Mouse (Mus musculus) heart, embryonic 11.5 days (tissue): ENCODE measurements around the gene Ldhal6b. TPM values are rescaled to one million over a fixed set of nuclear protein-coding genes. Genes with fewer than 3 reads are reported as not detected.
A peak's percentile ranks its signal among the peaks of the same experiment; 100 is the strongest.

Source experiments
- ATAC-seq: fragments of 200-750 bp; cut with Nextera tagmentation; replicated peaks from 2 replicates; pipeline ENCODE4 v1.8.0; 2017; ENCODE audit warnings: moderate library complexity; ENCODE audit not compliant: insufficient number of reproducible peaks, low FRiP score, low TSS enrichment
- H3K27ac ChIP-seq: fragments of 300-500 bp; sonication (generic); 2 replicates; pipeline ENCODE4 v1.5.1; 2014; ENCODE audit warnings: mild to moderate bottlenecking, low read depth, low read length
- H3K27me3 ChIP-seq: fragments of 300-500 bp; sonication (generic); 2 replicates; pipeline ENCODE4 v1.6.1; 2014; ENCODE audit warnings: mild to moderate bottlenecking, low read length, mixed read lengths; ENCODE audit not compliant: control insufficient read depth, insufficient read depth
- H3K36me3 ChIP-seq: fragments of 300-500 bp; sonication (generic); 2 replicates; pipeline ENCODE4 v1.6.1; 2014; ENCODE audit warnings: mild to moderate bottlenecking, low read length, moderate library complexity, mixed read lengths; ENCODE audit not compliant: control insufficient read depth, insufficient read depth
- H3K4me1 ChIP-seq: fragments of 300-500 bp; sonication (generic); 2 replicates; pipeline ENCODE4 v1.6.1; 2014; ENCODE audit warnings: low read length; ENCODE audit not compliant: control insufficient read depth, insufficient read depth
- H3K4me2 ChIP-seq: fragments of 300-500 bp; sonication (generic); 2 replicates; pipeline ENCODE4 v1.6.1; 2014; ENCODE audit warnings: mild to moderate bottlenecking, moderate library complexity
- H3K4me3 ChIP-seq: fragments of 300-500 bp; sonication (generic); 2 replicates; pipeline ENCODE4 v1.5.1; 2014; ENCODE audit warnings: low read depth, low read length
- H3K9ac ChIP-seq: fragments of 300-500 bp; sonication (generic); 2 replicates; pipeline ENCODE4 v1.6.1; 2014; ENCODE audit warnings: mild to moderate bottlenecking, low read depth, low read length, moderate library complexity
- H3K9me3 ChIP-seq: fragments of 300-500 bp; sonication (generic); replicated peaks from 2 replicates; pipeline ENCODE4 v1.6.1; 2016; ENCODE audit warnings: low read length; ENCODE audit not compliant: control insufficient read depth
- WGBS: fragments of 180-500 bp; shearing (Covaris S2); extraction: QIAGEN DNeasy Blood & Tissue Kit; methylation state at CpG from one replicate; pipeline ENCODE4 v1.1.7; 2014; ENCODE audit not compliant: insufficient replicate concordance; 5-methylcytosine and 5-hydroxymethylcytosine counted together
- polyA plus RNA-seq: library from polyadenylated mRNA; unstranded; fragments of >200 nt; fragmentation: Nextera tagmentation; extraction: Ambion mirVana; gene quantifications from 2 replicates; pipeline ENCODE4 v1.2.1, GENCODE M21; 2014

The Ldhal6b gene
- polyA plus RNA-seq, 1 experiment from 2014 or later: not detected

DNA sequence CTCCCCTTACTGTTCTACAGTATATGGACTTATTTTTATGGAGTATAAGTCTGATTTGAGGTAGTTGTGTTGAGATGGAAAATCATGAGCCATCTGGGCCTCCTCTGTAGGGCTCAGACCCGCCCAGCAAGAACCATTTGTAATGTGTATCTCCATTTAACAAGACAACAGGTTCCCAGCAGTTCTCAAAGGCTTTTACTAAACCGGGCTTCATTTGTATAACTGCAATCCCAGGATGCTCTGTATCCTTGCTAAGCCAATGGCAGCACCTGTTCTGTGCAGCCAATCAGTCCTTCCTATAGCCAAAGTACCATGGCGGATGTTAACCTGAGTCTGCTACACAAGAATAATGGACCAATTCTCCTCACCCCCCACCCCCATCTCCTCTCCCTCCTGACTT is 2.0 kb downstream of the Ldhal6b start:
- Histone ChIP-seq H3K27me3 (no peaks in the 10 kb centered on the region), H3K27ac (no peak overlapping the region), H3K4me3 (no peak overlapping the region), H3K36me3 (peaks cover 8% of the 10 kb centered on the region), H3K4me1 (peaks cover 2% of the 10 kb centered on the region; the same call in 1 of the 2 replicates), H3K9me3 (no peaks in the 10 kb centered on the region), H3K4me2 (no peak overlapping the region), H3K9ac (no peak overlapping the region)
- WGBS: 95% methylated on average over 3 of the region's 3 CpGs
- ATAC-seq: no peak

GRCm38 (mm10) chr17:5414041-5414440 is 4.5 kb downstream of the Ldhal6b start:
- 85% methylated on average over 3 of the region's 3 CpGs for WGBS
- H3K27me3 ChIP-seq: no peaks in the 10 kb centered on the region
- no peak overlapping the region for H3K4me3 ChIP-seq
- ATAC-seq: no peak
- H3K4me2 ChIP-seq: no peak overlapping the region
- no peak overlapping the region for H3K27ac ChIP-seq
- H3K9me3 ChIP-seq: no peaks in the 10 kb centered on the region
- H3K9ac ChIP-seq: no peak overlapping the region
- H3K36me3 ChIP-seq: peaks cover 8% of the 10 kb centered on the region
- no peaks in the 10 kb centered on the region for H3K4me1 ChIP-seq

DNA sequence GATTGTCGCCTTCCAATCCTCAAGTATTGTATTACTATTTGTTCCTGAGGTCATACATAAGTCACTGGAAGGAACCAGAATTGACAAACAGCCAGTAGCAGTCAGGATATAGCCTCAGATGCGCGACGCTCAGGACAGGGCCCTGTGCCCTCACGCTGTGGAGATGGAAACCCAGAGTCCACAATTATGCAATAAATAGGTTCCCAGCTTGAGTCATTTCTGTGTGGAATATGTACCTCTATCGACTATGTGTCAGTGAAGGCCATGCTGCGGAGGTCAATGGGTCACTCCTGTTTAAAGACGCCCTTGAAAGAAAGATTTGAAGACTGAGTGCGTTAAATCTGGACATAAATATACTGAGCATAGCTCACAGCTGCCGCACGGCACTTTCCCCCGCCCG is 5.2 kb downstream of the Ldhal6b start:
- Histone ChIP-seq H3K27me3 (no peaks in the 10 kb centered on the region), H3K4me1 (no peaks in the 10 kb centered on the region), H3K4me3 (no peak overlapping the region), H3K27ac (no peak overlapping the region), H3K36me3 (peaks cover 5% of the 10 kb centered on the region), H3K9me3 (no peaks in the 10 kb centered on the region), H3K4me2 (no peak overlapping the region), H3K9ac (no peak overlapping the region)
- 89% methylated on average over 13 of the region's 13 CpGs for WGBS
- ATAC-seq: no peak

DNA sequence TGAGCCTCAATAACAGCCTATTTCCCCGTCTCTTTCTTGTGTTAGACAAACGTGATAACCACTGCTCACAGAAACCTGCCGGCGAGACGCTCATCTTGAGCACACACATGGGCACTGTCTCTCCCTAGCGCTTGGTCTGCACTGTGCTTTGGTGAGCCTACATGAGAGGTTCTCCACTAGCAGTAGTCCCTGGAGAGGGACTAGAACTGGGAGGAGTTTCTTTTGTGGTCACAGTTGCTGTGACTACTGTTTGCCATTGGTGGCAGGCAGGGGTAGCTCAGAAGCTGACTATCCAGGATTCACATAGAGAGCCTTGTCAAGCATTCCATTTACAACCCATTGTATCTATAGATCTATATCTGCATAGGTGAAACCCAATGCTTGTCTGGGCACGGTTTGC is 5.8 kb downstream of the Ldhal6b start:
- WGBS: 88% methylated on average over 7 of the region's 7 CpGs
- H3K9me3 ChIP-seq: no peaks in the 10 kb centered on the region
- H3K27ac ChIP-seq: no peak overlapping the region
- H3K27me3 ChIP-seq: no peaks in the 10 kb centered on the region
- no peaks in the 10 kb centered on the region for H3K36me3 ChIP-seq
- ATAC-seq: no peak
- H3K9ac ChIP-seq: no peak overlapping the region
- no peak overlapping the region for H3K4me2 ChIP-seq
- no peaks in the 10 kb centered on the region for H3K4me1 ChIP-seq
- no peak overlapping the region for H3K4me3 ChIP-seq

DNA sequence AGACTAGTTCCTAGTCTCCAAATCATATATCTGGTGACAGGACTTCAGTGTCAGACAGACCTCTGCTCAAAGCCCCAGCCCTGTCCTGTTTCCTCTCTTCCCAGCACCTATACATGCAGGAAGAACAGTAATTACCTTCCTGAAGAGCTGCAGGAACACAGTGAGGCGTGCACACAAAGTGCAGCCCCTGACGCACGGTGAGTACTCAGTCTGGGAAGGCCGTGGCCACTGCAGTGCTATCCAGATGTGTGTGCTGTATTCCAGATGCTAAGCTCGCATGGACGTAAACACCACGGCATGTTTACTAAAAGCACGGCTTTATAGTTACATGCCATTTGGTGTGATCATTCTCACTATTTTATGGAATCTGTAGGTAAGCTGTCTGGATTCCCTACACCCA is 6.3 kb downstream of the Ldhal6b start:
- H3K9ac ChIP-seq: no peak overlapping the region
- H3K36me3 ChIP-seq: no peaks in the 10 kb centered on the region
- H3K27me3 ChIP-seq: no peaks in the 10 kb centered on the region
- ATAC-seq: no peak
- WGBS: 90% methylated on average over 8 of the region's 8 CpGs
- no peak overlapping the region for H3K4me3 ChIP-seq
- no peak overlapping the region for H3K4me2 ChIP-seq
- H3K9me3 ChIP-seq: no peaks in the 10 kb centered on the region
- no peaks in the 10 kb centered on the region for H3K4me1 ChIP-seq
- no peak overlapping the region for H3K27ac ChIP-seq

- WGBS: 89% methylated on average over 17 of the region's 17 CpGs
Measured at GRCm38 (mm10) chr17:5411205-5411604, 7.4 kb downstream of the Ldhal6b start.

GRCm38 (mm10) chr17:5410336-5410735 is 8.2 kb downstream of the Ldhal6b start:
- no peak for ATAC-seq
- H3K9ac ChIP-seq: no peak overlapping the region
- H3K36me3 ChIP-seq: no peaks in the 10 kb centered on the region
- no peak overlapping the region for H3K27ac ChIP-seq
- H3K9me3 ChIP-seq: no peaks in the 10 kb centered on the region
- H3K4me3 ChIP-seq: no peak overlapping the region
- H3K27me3 ChIP-seq: peaks cover 6% of the 10 kb centered on the region
- H3K4me1 ChIP-seq: no peaks in the 10 kb centered on the region
- no peak overlapping the region for H3K4me2 ChIP-seq
- 83% methylated on average over 4 of the region's 4 CpGs for WGBS

More at GRCm38 (mm10) chr17:5411205-5411604, 7.4 kb downstream of the Ldhal6b start:
- H3K4me1 ChIP-seq: no peaks in the 10 kb centered on the region
- H3K27me3 ChIP-seq: no peaks in the 10 kb centered on the region
- no peak overlapping the region for H3K27ac ChIP-seq
- H3K36me3 ChIP-seq: no peaks in the 10 kb centered on the region
- no peak for ATAC-seq
- no peak overlapping the region for H3K4me3 ChIP-seq
- H3K4me2 ChIP-seq: no peak overlapping the region
- no peaks in the 10 kb centered on the region for H3K9me3 ChIP-seq
- H3K9ac ChIP-seq: no peak overlapping the region

DNA sequence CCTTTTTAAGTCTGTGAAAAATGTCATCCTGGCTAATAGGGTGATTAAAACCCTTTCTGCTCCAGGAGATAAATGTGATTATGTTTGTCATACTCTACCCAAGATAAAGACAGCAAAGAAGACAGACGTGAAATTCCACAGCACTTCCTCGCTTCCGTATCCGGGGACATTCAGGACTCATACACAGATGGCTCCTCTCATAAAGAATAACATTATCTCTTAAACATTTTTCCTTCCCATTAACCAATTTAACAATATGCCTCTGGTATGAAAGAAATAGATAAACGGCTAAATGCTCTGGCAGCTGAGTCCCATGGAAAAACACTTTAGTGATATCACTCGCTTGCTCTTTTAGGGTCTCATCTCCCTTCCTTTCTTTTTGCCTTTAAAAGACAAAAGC is 11.5 kb downstream of the Ldhal6b start:
- no peak overlapping the region for H3K9ac ChIP-seq
- H3K27ac ChIP-seq: no peak overlapping the region
- H3K9me3 ChIP-seq: no peaks in the 10 kb centered on the region
- H3K4me1 ChIP-seq: peaks cover 6% of the 10 kb centered on the region; the same call in 1 of the 2 replicates
- H3K4me2 ChIP-seq: no peak overlapping the region; the same call in 1 of the 2 replicates
- no peak for ATAC-seq
- no peak overlapping the region for H3K4me3 ChIP-seq
- no peaks in the 10 kb centered on the region for H3K36me3 ChIP-seq
- peaks cover 21% of the 10 kb centered on the region for H3K27me3 ChIP-seq
- 57% methylated on average over 6 of the region's 6 CpGs for WGBS

DNA sequence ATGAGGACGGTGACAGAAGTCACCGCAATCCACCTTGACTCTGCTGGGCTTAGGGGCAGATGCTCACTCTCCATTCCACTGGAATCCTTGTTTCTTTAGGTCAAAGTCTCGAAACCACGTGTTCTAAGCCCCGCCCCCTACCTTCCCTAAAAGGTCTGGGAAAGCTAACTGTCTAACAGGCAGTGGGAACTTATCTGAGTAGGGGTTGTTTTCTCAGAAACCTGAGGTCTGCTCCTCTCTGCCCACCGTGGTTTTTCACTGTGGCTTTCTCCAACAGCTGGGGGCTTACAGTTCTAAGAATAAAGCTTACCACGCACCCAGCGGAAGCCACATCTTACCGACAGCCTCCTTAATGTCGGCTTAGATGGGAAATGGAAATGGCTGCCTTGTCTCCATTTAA is 12.0 kb downstream of the Ldhal6b start:
- no peaks in the 10 kb centered on the region for H3K9me3 ChIP-seq
- H3K27me3 ChIP-seq: peaks cover 21% of the 10 kb centered on the region
- H3K4me1 ChIP-seq: peaks cover 6% of the 10 kb centered on the region; the same call in 1 of the 2 replicates
- no peak overlapping the region for H3K4me3 ChIP-seq
- 29% methylated on average over 10 of the region's 10 CpGs for WGBS
- no peak overlapping the region for H3K9ac ChIP-seq
- no peak for ATAC-seq
- no peak overlapping the region for H3K27ac ChIP-seq
- H3K4me2 ChIP-seq: peak overlapping the region; percentile 31
- no peaks in the 10 kb centered on the region for H3K36me3 ChIP-seq
